Mouse (Mus musculus) layer of hippocampus, adult 11-12 months (tissue): ENCODE measurements at regions not wholly inside any gene's neighbourhood (a gene's known extent, or its start where the extent isn't known, plus 50 kb on each side); places are given as distances from the start of the nearest gene placed in this dataset.

Source experiments
- DNase-seq: peaks from one replicate; pipeline ENCODE4 v3.0.0; 2022; ENCODE audit warnings: low spot score

DNA sequence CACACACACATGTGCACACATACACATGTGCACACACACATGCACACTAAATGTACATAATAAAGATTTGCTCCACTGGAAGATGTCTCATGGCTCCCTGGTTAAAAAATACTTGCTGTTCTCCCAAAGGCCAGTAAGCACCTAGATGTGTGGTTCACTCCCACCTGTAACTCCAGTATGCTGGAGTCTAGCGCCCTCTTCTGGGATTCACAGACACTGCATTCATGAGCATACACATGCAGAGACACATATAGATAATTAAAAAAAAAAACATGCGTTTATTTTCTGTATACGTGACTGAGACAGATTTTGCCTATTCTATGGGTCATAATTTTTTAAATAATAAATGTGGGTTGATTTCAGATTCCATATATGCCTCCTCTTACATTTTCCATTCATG is 747.5 kb upstream of the Jmjd1c start:
- DNase-seq: no peak

DNA sequence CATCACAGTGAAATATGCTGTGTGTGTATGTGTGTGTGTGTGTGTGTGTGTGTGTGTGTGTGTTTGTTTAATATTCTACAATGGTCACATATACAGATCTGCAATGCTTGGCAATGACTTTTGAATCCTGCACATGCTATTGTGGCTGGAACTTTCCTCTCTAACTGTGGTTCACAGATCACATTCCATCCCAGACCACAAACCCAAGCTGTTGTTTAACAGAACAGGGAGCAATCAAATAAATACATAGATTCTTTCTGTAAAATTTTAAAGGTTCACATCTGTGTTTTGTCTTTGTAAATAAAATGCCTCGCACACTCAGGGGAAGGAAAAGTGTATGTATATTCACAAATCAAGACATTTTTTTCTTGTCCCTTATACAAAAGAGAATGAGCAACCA is 744.9 kb upstream of the Jmjd1c start:
- DNase-seq: no peak

DNA sequence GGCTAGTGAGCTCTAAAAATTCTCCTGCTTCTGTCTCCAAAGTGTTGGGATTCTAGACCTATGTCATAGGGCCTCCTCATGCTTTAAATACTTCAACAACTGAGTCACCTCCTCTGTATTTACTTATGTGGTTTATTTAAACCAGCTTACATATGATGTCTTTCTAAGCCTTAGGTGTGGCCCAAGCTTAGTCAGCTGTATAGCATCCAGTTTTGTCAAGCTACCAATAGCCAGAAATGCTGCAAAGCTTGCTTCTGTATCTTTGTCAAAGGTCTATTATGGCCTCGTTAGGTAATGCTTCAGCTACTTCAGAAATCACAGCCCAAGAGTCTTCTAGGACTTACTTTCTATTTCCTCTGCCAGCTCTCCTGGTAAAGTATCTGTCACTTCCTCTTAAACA is 741.9 kb upstream of the Jmjd1c start:
- no peak for DNase-seq

GRCm38 (mm10) chr10:66354986-66355385 is 740.9 kb upstream of the Jmjd1c start:
- DNase-seq: no peak

DNA sequence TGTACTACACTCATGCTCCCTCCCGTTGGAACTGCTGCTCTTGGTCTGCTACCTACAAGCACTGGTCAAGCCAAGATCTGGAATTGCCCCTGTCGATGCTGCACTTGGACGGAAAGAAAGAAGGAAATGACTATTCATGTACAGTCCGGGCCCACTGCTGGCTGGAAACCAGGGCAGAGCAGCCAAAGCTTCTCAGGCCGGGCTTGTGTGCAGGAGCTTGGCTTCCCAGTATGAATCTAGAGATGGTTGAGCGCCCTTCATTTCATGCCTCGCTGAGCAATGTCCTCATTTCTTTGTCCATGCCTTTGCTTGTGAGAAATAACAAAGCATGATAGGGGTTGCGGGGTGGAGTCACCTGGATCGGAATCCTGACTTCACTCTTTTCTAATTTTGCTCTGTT is 738.2 kb upstream of the Jmjd1c start:
- no peak for DNase-seq

GRCm38 (mm10) chr10:66370096-66370495 is 725.8 kb upstream of the Jmjd1c start:
- peak; percentile 33 for DNase-seq

GRCm38 (mm10) chr10:66371756-66372155 is 724.2 kb upstream of the Jmjd1c start:
- DNase-seq: no peak
